Mouse (Mus musculus) c-Kit-positive CD71-positive TER-119-negative erythroid progenitor cells, embryonic 14.5 days (primary cell): ENCODE data around the gene Bfsp2.

Experiments
- DNase-seq: peaks from one replicate; pipeline ENCODE4 v3.0.0-alpha.2; 2013; ENCODE audit warnings: low read depth

Gene Bfsp2

GRCm38 (mm10) chr9:103485606-103486005, 5.4 kb upstream of the Bfsp2 start:
- no peak for DNase-seq

DNA sequence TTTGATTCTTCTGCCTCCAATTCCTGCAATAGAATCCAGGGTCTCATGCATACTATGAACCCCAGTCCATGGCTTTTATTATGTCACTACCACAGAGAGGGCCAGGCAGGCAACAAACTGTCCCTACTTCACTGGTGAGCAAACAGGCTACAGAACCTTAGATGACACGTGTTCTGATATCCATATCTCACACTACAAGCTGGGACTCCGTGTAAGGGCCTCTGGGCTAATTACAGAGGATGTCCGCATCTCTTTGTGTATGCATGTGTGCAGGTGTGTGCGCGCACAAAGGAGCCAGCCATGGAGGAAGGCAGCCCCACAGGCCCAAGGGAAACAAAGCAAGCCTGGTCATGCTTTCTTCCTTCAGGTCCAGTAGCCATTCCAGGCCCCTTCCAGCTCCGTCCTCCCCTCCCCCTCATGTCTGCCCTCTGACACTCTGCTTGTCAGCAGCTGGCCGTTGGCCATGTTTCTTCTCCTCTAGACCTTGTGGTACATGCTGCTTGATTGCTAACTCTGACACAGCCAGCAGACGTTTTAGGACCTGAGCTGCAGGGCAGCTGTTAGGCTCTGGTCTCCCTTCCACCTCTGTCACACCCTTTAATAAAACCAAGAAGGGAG, 492 bp upstream of the Bfsp2 start:
- no peak for DNase-seq

GRCm38 (mm10) chr9:103475414-103475813, 4.8 kb downstream of the Bfsp2 start:
- no peak for DNase-seq

GRCm38 (mm10) chr9:103473915-103474688, 6.1 kb downstream of the Bfsp2 start:
- DNase-seq = no peak

DNA sequence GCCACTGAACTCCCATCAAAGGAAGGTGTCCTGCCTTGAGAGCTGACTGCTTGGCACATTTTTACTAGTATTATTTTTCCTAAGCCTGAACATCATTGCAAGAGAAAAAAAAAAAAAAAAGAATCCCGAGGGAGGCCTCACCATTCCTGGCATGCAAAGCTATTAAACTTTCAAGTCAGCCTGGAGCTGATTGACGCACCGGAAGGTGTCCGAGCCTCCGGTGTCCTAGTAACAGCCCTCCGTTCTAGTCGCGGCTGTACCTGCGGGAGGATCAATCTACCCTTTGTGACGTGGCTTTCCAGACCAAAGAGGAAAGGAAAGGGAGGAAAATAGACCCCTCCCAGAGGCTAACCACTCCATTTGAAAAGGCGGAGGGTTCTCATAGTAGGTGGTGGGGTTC, 8.4 kb downstream of the Bfsp2 start:
- DNase-seq = no peak

DNA sequence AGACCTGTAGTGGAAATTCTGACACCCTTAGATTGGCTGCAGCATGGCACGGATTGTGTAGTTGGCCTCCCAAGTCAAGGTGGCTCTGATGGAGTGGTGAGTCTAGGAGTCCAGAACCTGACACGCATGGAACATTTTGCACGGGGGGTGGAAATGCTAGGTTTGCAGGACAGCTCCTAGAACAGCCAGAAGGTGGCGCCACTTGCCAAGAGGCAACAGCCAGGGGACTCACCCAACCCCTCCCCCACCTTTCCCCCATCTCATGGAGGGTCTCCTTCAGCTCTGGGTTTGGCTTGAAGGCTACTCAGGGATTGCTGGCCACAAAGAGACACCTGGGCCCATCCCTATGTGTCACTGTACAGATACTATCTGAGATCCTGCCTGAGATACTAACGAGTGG, 10.7 kb downstream of the Bfsp2 start:
- DNase-seq = no peak

DNA sequence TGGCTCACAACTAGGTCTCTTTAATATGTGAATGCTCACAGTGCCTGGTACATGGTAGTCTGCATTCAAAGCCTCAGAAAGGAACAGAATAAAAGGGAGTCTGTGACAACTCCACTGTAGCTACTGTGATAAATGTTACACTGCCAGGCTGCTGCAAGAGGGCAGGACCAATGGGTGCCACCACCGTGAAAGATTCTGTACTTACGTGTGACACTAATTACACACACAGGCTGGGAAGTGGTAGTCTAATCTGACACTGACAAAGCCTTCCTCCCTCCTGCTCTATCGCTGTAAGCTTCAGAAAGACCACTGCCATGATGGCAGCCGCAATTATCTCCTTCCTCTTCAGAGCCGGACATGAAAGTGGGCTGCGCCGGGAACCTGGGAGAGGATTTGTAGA, 11.3 kb downstream of the Bfsp2 start:
- no peak for DNase-seq

DNA sequence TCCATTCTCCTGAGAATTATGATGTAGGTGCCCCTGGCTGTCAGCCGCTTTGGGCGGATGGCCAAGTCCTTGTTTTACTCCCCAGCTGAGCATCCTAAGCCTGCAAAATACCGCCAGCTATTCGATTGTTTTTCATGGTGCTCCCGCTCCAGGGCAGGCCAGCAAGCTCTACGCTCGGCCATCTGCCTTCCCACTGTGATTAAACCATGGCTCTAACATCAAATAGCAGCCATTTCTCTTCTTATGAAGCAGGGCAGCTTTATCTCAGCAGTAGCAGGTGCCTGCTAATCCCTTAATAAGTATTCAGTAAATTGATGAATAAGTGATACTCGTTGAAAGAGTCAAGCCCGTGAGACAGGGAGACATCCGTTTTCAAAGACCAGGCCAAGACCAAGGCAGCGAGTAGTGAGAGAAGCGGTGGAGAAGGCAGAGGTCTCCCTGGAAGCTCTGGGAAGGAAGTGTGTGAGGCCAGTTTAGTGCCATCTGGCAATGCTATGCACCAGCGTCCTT, 14.5 kb downstream of the Bfsp2 start:
- no peak for DNase-seq

- DNase-seq = no peak
Observed at GRCm38 (mm10) chr9:103465293-103465692, 14.9 kb downstream of the Bfsp2 start.

GRCm38 (mm10) chr9:103463833-103464232, 16.4 kb downstream of the Bfsp2 start:
- no peak for DNase-seq

GRCm38 (mm10) chr9:103459839-103460238, 20.4 kb downstream of the Bfsp2 start:
- DNase-seq = no peak

GRCm38 (mm10) chr9:103459307-103459706, 20.9 kb downstream of the Bfsp2 start:
- DNase-seq = no peak

- DNase-seq = no peak
Observed at GRCm38 (mm10) chr9:103449651-103450050, 30.6 kb downstream of the Bfsp2 start.

DNA sequence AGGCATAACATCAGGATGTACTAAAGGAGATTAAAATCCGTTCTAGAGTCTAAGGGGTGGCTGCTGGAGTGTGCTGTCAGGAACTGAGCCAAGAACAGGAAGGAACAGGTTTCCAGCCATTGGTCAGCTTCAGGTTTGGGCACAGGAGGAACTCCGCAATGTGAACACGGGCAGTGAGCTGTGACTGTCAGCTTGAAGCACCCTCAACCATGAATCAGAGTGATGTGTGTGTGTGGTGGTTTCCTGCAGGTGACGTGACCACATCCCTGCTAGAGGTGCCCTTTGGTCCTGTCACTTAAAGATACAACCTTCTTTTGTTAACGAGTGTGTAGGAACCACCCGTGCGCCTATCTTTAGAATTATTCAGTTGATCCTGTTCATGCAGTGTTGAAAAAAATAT, 31.1 kb downstream of the Bfsp2 start:
- DNase-seq = no peak

DNA sequence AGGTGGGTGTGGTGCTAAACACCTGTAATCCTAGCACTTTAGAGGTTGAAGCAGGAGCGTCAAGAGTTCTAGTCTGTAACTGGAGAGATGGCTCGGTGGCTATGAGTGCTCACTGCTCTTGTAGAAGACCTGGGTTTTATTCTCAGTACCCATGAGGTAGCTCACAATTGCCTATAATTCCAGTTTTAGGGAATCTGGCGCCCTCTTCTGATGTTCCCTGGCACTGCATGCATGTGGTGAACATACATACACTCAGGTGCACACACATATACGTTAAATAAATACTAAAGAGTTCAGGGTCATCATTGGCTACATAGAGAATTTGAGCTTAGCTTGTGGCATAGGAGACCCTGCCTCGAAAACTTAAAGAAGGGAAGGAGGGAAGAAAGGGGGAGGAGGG, 35.6 kb downstream of the Bfsp2 start:
- DNase-seq = no peak

DNA sequence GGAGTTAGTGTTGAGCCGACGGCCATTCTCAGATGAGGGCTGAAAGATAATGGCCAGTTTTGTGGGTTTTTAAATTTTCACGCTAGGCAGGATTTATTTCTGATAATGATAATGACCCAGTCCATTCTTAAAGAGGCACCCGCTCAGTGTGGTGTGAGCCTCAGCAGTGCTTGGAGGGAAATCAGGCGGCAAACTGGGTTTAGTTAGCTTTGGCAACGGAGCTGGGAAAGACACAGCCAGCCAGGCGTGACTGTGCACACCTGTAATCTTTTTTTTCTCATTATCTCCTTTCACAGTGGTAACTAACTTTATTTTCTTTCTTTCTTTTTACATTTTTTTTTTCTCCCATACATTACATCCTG, 36.4 kb downstream of the Bfsp2 start:
- no peak for DNase-seq

DNA sequence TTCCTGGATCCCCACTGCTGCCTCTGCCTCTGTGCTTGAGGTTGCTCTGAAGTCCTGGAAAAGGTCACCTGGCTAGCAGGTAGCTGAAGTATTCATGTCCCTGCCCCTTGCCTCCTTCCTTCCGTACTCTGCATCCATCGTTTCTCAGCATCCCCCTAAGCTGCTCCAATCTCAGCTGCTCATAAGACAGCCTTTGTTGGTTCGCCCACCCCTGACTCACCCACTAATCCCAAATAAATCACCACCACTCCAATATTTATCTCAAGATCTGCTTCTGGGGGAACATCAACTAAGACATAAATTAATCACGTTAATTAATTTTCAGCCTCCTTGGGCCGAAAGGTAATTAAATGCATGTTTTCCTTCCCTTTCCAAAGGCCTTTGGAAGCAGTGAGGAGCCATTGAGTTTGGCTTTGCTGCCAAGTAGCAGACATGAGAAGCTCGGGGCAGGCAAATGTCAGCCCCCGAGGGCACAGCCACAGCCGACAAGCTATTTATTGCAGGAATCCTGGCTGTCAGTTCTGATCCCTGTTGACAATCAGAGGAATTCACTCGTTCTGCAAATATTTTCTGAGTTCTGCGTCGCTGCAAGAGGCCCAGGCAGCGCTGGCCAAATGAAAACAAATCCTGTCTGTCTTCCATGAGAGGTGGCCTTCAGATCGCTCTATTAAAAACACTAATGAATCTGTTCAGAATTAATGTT, 36.9 kb downstream of the Bfsp2 start:
- DNase-seq = no peak

- no peak for DNase-seq
Observed at GRCm38 (mm10) chr9:103440597-103440996, 39.6 kb downstream of the Bfsp2 start.

GRCm38 (mm10) chr9:103437104-103437503, 43.1 kb downstream of the Bfsp2 start:
- DNase-seq = no peak

DNA sequence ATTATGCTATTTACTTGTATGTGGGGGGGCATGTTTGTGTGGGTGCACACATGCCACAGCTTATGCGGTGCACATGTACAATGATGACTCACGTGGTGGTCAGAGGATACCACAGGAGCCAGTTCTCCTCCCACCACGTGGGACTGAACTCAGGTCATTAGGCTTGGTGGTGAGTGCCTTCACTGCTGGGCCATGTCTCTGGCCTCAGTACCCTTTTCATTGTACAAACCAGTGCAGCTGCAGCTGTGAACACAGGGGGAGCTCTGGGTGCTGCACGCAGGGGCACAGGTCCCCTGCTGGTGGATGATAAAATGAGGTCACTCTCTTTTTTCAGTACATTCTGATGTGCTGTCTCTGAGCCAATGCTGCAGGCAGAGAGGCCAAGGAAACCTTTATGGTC, 46.1 kb downstream of the Bfsp2 start:
- DNase-seq = no peak

- DNase-seq = no peak
Observed at GRCm38 (mm10) chr9:103432122-103432778, 48.0 kb downstream of the Bfsp2 start.

DNA sequence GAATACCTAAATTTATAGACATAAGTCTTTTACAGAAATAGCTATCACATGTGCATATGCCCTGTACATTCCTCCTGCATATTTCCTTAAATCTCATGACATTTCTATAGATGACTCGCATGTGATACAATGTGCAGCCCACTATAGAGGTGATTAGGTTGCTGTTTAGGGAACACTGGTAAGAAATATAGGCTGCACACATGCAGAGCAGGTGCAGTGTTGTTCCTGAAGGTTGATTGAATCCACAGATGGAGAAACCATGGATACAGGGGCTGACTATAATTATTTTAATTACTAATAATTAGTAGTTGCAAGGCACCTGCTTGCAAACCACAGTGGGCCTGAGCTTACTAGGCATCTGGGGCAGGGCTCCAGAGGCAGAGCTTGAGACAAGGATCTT, 48.5 kb downstream of the Bfsp2 start:
- DNase-seq = no peak
